Mouse (Mus musculus) olfactory bulb, adult 2 months (tissue): ENCODE measurements at regions not wholly inside any gene's neighbourhood (a gene's known extent, or its start where the extent isn't known, plus 50 kb on each side); places are given as distances from the start of the nearest gene placed in this dataset.

Experiments
- CTCF ChIP-seq: fragments of 200-500 bp; IDR thresholded peaks from 2 replicates; pipeline ENCODE4 v1.5.1; 2012; ENCODE audit warnings: low read depth, mild to moderate bottlenecking, low read length, moderate library complexity; ENCODE audit not compliant: insufficient read depth
- POLR2A ChIP-seq: fragments of 200-500 bp; IDR thresholded peaks from 2 replicates; pipeline ENCODE4 v1.6.1; 2012; ENCODE audit warnings: mild to moderate bottlenecking, low read depth, low read length, moderate library complexity; ENCODE audit not compliant: insufficient read depth

GRCm38 (mm10) chr10:112863808-112864207, 65.0 kb downstream of the Atxn7l3b start:
- TF ChIP-seq POLR2A (no peak), CTCF (no peak)
